Mouse (Mus musculus): ENCODE data around the gene Acot2. TPM values are rescaled to one million over a fixed set of nuclear protein-coding genes. Genes with fewer than 3 reads are reported as not detected.

Gene Acot2
- 44.9 TPM for polyA plus RNA-seq (2014; fragmentation: Illumina TruSeq; extraction: RNeasy Lipid Tissue Mini Kit (QIAGEN cat#74804); ENCODE audit: low read depth, low replicate concordance)

DNA sequence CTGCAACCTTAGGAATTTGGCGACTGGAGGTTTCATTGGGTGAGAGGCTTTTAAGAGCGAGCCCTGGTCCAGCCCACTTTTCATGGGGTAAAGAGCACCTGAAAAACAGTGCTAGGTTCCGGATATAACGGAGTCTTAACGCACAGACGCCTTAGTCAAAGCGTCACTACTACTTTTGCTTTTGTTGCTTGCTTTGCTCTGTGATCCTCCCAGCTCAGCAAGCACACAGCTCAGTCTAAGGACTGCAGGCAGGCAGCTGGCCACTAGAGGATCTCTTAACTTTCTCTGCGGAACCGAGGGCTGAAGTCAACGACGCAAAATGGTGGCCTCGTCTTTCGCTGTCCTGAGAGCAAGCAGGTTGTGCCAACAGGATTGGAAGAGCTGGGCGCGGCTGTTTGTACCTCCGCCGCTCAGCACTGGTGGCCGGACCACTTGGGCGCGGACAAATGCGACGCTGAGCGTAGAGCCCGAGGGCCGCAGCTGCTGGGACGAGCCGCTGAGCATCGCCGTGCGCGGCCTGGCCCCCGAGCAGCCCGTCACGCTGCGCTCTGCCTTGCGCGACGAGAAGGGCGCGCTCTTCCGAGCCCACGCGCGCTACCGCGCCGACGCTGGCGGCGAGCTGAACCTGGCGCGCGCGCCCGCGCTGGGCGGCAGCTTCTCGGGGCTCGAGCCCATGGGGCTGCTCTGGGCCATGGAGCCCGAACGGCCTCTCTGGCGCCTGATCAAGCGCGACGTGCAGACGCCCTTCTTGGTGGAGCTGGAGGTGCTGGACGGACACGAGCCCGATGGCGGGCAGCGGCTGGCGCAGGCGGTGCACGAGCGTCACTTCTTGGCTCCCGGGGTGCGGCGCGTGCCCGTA is at the start of gene Acot2:
TSS of gene Acot2 (plus strand) at position 279 of the 859 bp plus-strand sequence.

DNA sequence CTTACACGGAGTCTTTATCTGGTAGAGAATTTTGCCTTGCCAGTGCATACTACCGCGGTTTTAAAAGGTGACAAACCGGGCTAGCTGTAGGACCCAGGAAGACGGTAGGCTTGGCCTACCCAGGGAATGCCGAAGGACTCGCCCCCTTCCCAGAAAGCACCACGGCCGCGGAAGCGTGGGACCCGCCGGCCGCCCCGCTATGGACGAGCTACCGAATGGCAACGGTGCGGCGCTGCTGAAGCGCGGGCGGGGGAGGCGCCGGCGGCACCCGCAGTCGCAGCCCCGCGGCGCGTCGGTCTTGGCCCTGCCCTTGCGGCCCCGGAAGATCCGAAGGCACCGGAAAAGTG is 37.2 kb upstream of the Acot2 start, which contains the start of gene Riox1:
TSS of gene Riox1 (plus strand) at position 116 of the 347 bp plus-strand sequence.

DNA sequence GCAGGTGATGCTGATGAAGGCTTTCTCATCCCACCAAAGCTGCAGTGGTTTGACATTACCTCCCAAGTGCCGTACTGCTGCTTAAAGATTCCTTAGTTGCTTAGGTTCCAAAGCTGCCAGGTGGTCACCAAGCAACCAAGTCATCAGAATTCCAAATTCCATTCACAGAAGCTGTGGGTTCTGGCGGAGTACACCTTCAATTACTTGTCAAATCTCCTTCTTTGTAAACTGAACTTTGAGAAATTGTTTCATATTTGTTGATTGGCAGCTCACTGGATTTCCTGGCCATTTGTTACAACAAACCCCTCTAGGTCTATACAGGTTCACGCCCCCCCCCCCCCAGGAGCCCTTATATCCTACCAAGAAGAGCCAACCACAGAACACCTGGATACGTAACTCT is 2.9 kb upstream of the Acot2 start, which contains the start of gene Heatr4:
TSS of gene Heatr4 (minus strand) at position 101 of the 400 bp plus-strand sequence.

DNA sequence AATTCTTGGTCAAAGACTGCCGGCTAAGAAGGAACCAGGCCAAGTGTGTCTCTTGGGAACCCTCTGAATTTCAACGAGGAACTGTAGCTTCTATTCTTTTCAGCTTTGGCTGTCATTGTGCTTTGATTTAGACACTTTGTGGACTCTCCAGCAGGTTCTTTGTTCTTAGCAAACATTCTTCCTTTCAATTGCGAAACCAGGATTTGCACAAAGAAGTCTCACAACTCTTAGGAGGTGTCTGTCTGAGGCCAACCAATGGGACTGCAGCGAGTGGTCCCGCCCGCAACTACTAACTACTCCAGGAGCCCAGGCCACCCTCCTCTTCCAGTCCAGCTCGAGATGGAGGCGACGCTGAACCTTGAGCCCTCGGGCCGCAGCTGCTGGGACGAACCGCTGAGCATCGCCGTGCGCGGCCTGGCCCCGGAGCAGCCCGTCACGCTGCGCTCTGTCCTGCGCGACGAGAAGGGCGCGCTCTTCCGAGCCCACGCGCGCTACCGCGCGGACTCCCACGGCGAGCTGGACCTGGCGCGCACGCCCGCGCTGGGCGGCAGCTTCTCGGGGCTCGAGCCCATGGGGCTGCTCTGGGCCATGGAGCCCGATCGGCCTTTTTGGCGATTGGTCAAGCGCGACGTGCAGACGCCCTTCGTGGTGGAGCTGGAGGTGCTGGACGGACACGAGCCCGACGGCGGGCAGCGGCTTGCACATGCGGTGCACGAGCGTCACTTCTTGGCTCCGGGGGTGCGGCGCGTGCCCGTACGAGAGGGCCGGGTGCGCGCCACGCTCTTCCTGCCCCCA is 21.7 kb downstream of the Acot2 start, which contains the start of gene Acot1:
TSS of gene Acot1 (plus strand) at position 320 of the 795 bp plus-strand sequence.

DNA sequence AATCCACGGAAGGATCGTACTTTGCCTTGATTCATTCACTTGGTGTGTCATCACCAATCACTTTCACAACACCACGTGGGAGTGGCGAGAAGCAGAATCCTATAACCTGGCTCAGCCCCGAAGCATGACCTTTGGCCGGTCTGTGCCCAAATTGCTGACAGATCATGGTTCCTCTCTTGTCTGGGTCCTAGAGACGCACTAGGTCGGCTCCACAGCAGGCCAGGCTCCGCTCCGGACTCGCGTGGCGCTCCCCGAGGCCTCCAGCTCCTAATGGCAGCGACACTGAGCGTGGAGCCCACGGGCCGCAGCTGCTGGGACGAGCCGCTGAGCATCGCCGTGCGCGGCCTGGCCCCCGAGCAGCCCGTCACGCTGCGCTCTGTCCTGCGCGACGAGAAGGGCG is 50.6 kb downstream of the Acot2 start, which contains the start of gene Acot4:
TSS of gene Acot4 (plus strand) at position 139 of the 400 bp plus-strand sequence.

DNA sequence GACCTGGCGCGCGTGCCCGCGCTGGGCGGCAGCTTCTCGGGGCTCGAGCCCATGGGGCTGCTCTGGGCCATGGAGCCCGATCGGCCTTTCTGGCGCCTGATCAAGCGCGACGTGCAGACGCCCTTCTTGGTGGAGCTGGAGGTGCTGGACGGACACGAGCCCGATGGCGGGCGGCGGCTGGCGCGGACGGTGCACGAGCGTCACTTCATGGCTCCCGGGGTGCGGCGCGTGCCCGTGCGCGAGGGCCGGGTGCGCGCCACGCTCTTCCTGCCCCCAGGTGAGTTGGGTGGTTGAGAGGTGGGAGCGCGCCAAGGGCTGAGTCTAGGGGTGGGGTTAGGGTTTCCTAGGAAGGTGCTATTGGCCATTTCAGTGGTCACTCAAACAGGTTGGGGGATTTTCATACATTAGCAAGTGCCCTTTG is 51.0 kb downstream of the Acot2 start, which contains the start of gene Gm49366:
TSS of gene Gm49366 (plus strand) at position 245 of the 421 bp plus-strand sequence.

Other genes with a start within 250 kb of the Acot2 start
- gene Papln, start 224.2 kb upstream of the Acot2 start, polyA plus RNA-seq (2014; fragmentation: Illumina TruSeq; extraction: RNeasy Lipid Tissue Mini Kit (QIAGEN cat#74804); ENCODE audit: low read depth, low replicate concordance) = 5.1 TPM
- 26.6 TPM for gene Numb, start 65.9 kb upstream of the Acot2 start, polyA plus RNA-seq (2014; fragmentation: Illumina TruSeq; extraction: RNeasy Lipid Tissue Mini Kit (QIAGEN cat#74804); ENCODE audit: low read depth, low replicate concordance)
- 5.0 TPM for gene Riox1, start 37.3 kb upstream of the Acot2 start, polyA plus RNA-seq (2014; fragmentation: Illumina TruSeq; extraction: RNeasy Lipid Tissue Mini Kit (QIAGEN cat#74804); ENCODE audit: low read depth, low replicate concordance)
- gene Heatr4, start 3.0 kb upstream of the Acot2 start, polyA plus RNA-seq (2014; fragmentation: Illumina TruSeq; extraction: RNeasy Lipid Tissue Mini Kit (QIAGEN cat#74804); ENCODE audit: low read depth, low replicate concordance) = not detected
- gene Acot1, start 21.6 kb downstream of the Acot2 start, polyA plus RNA-seq (2014; fragmentation: Illumina TruSeq; extraction: RNeasy Lipid Tissue Mini Kit (QIAGEN cat#74804); ENCODE audit: low read depth, low replicate concordance) = 59.6 TPM
- 0.55 TPM for gene Acot4, start 50.5 kb downstream of the Acot2 start, polyA plus RNA-seq (2014; fragmentation: Illumina TruSeq; extraction: RNeasy Lipid Tissue Mini Kit (QIAGEN cat#74804); ENCODE audit: low read depth, low replicate concordance)
- gene Gm49366, start 51.1 kb downstream of the Acot2 start, polyA plus RNA-seq (2014; fragmentation: Illumina TruSeq; extraction: RNeasy Lipid Tissue Mini Kit (QIAGEN cat#74804); ENCODE audit: low read depth, low replicate concordance) = not detected
- gene Acot3, start 64.3 kb downstream of the Acot2 start, polyA plus RNA-seq (2014; fragmentation: Illumina TruSeq; extraction: RNeasy Lipid Tissue Mini Kit (QIAGEN cat#74804); ENCODE audit: low read depth, low replicate concordance) = 1.8 TPM
- not detected for gene Acot5, start 81.5 kb downstream of the Acot2 start, polyA plus RNA-seq (2014; fragmentation: Illumina TruSeq; extraction: RNeasy Lipid Tissue Mini Kit (QIAGEN cat#74804); ENCODE audit: low read depth, low replicate concordance)
- 2.9 TPM for gene Acot6, start 112.8 kb downstream of the Acot2 start, polyA plus RNA-seq (2014; fragmentation: Illumina TruSeq; extraction: RNeasy Lipid Tissue Mini Kit (QIAGEN cat#74804); ENCODE audit: low read depth, low replicate concordance)
- 4.3 TPM for gene Dnal1, start 126.5 kb downstream of the Acot2 start, polyA plus RNA-seq (2014; fragmentation: Illumina TruSeq; extraction: RNeasy Lipid Tissue Mini Kit (QIAGEN cat#74804); ENCODE audit: low read depth, low replicate concordance)
- gene Pnma1, start 160.6 kb downstream of the Acot2 start, polyA plus RNA-seq (2014; fragmentation: Illumina TruSeq; extraction: RNeasy Lipid Tissue Mini Kit (QIAGEN cat#74804); ENCODE audit: low read depth, low replicate concordance) = not detected
- 8.2 TPM for gene Elmsan1, start 231.0 kb downstream of the Acot2 start, polyA plus RNA-seq (2014; fragmentation: Illumina TruSeq; extraction: RNeasy Lipid Tissue Mini Kit (QIAGEN cat#74804); ENCODE audit: low read depth, low replicate concordance)